Mouse (Mus musculus) liver, adult 2 months (tissue): Measurements from ENCODE around the gene Mark4. TPM values are rescaled to one million over a fixed set of nuclear protein-coding genes. Genes with fewer than 3 reads are reported as not detected.

Experiments used
- DNase-seq: peaks from one replicate; pipeline ENCODE4 v3.0.0-alpha.2; 2011; ENCODE audit warnings: low read depth, low spot score; ENCODE audit errors: extremely low read depth
- H3K27ac ChIP-seq: fragments of 200-500 bp; replicated peaks from 2 replicates; pipeline ENCODE4 v1.5.1; 2012; ENCODE audit warnings: low read depth, mild to moderate bottlenecking, control low read depth, inconsistent platforms, low read length; ENCODE audit not compliant: insufficient read depth
- H3K27me3 ChIP-seq: fragments of 200-500 bp; 2 replicates; pipeline ENCODE4 v1.6.1; 2012; ENCODE audit warnings: mild to moderate bottlenecking, moderate library complexity, low read length, inconsistent platforms; ENCODE audit not compliant: control insufficient read depth, insufficient read depth
- H3K36me3 ChIP-seq: fragments of 200-500 bp; 2 replicates; pipeline ENCODE4 v1.6.1; 2012; ENCODE audit warnings: low read length, inconsistent platforms; ENCODE audit not compliant: control insufficient read depth, insufficient read depth
- H3K4me1 ChIP-seq: fragments of 200-500 bp; 2 replicates; pipeline ENCODE4 v1.6.1; 2011; ENCODE audit warnings: low read length; ENCODE audit not compliant: control insufficient read depth, insufficient read depth
- H3K4me3 ChIP-seq: fragments of 200-500 bp; 2 replicates; pipeline ENCODE4 v1.5.1; 2011; ENCODE audit warnings: low read depth, mild to moderate bottlenecking, control low read depth, low read length, moderate library complexity; ENCODE audit not compliant: insufficient read depth
- H3K79me2 ChIP-seq: fragments of 200-500 bp; 2 replicates; pipeline ENCODE4 v1.6.1; 2012; ENCODE audit warnings: inconsistent platforms, mild to moderate bottlenecking, low read length, moderate library complexity; ENCODE audit not compliant: control insufficient read depth, insufficient read depth
- H3K9ac ChIP-seq: fragments of 200-500 bp; 2 replicates; pipeline ENCODE4 v1.6.1; 2012; ENCODE audit warnings: low read depth, mild to moderate bottlenecking, control low read depth, inconsistent platforms, low read length
- CTCF ChIP-seq: fragments of 200-500 bp; IDR thresholded peaks from 2 replicates; pipeline ENCODE4 v1.5.1; 2011; ENCODE audit warnings: low read depth, low read length, control low read depth
- POLR2A ChIP-seq: fragments of 200-500 bp; IDR thresholded peaks from 2 replicates; pipeline ENCODE4 v1.6.1; 2011; ENCODE audit warnings: low read length, control low read depth; ENCODE audit not compliant: insufficient read depth; ENCODE audit errors: extremely low read depth
- WGBS: fragments of 180-500 bp; shearing (Covaris S2); methylation state at CpG from one replicate; pipeline ENCODE4 v1.1.7; 2018; 5-methylcytosine and 5-hydroxymethylcytosine counted together
- polyA plus RNA-seq: library from polyadenylated mRNA; depleted of rRNA; stranded (reverse); fragments of >200 nt; gene quantifications from 2 replicates; pipeline ENCODE4 v1.2.3, GENCODE M21; 2012
- total RNA-seq: library from RNA; depleted of rRNA; stranded (reverse); fragments of >200 nt; gene quantifications from 2 replicates; pipeline ENCODE4 v1.2.3, GENCODE M21; 2014

Mark4 gene
- total and polyA plus RNA-seq, 2 experiments, result 1.8 to 6.4 TPM

- no peak for DNase-seq
- peaks cover 5% of the 10 kb centered on the region; the same call in 1 of the 2 replicates for H3K27me3 ChIP-seq
- H3K79me2 ChIP-seq, result no peaks in the 10 kb centered on the region
- H3K27ac ChIP-seq, result no peak overlapping the region; the same call in 1 of the 2 replicates
- no peak overlapping the region for H3K4me3 ChIP-seq
- H3K9ac ChIP-seq, result no peak overlapping the region
- no peaks in the 10 kb centered on the region for H3K36me3 ChIP-seq
- TF ChIP-seq POLR2A, result no peak
- no peak for TF ChIP-seq CTCF
- peaks cover 3% of the 10 kb centered on the region for H3K4me1 ChIP-seq
- 48% methylated on average over 14 of the region's 14 CpGs for WGBS
These were observed 19.2 kb upstream of the Mark4 start for GRCm38 (mm10) chr7:19477624-19478384.

- Histone ChIP-seq H3K4me1 (peaks cover 5% of the 10 kb centered on the region), H3K4me3 (no peak overlapping the region), H3K27ac (no peak overlapping the region), H3K36me3 (no peaks in the 10 kb centered on the region), H3K9ac (no peak overlapping the region), H3K27me3 (peaks cover 5% of the 10 kb centered on the region; the same call in 1 of the 2 replicates), H3K79me2 (no peaks in the 10 kb centered on the region)
- no peak for DNase-seq
- TF ChIP-seq POLR2A (no peak), CTCF (peak; percentile 19; the same call in 1 of the 2 replicates)
- 55% methylated on average over 2 of the region's 2 CpGs for WGBS
These were observed 18.5 kb upstream of the Mark4 start for GRCm38 (mm10) chr7:19477084-19477483.

GRCm38 (mm10) chr7:19473875-19474443 is 15.3 kb upstream of the Mark4 start:
- Histone ChIP-seq H3K36me3 (no peaks in the 10 kb centered on the region), H3K4me1 (peaks cover 5% of the 10 kb centered on the region), H3K79me2 (no peaks in the 10 kb centered on the region), H3K9ac (peak overlapping the region; percentile 81), H3K4me3 (peak overlapping the region; percentile 60), H3K27me3 (peaks cover 9% of the 10 kb centered on the region; the same call in 1 of the 2 replicates), H3K27ac (peak overlapping the region; percentile 67)
- WGBS, result 4% methylated on average over 89 of the region's 89 CpGs
- TF ChIP-seq POLR2A, result no peak
- TF ChIP-seq CTCF, result no peak
- DNase-seq, result no peak

- no peak overlapping the region for H3K4me3 ChIP-seq
- DNase-seq, result no peak
- H3K27ac ChIP-seq, result peak overlapping the region; percentile 60
- H3K9ac ChIP-seq, result no peak overlapping the region; the same call in 1 of the 2 replicates
- H3K36me3 ChIP-seq, result no peaks in the 10 kb centered on the region
- TF ChIP-seq CTCF (no peak), POLR2A (no peak)
- peaks cover 5% of the 10 kb centered on the region for H3K4me1 ChIP-seq
- H3K79me2 ChIP-seq, result no peaks in the 10 kb centered on the region
- peaks cover 9% of the 10 kb centered on the region; the same call in 1 of the 2 replicates for H3K27me3 ChIP-seq
- WGBS, result 26% methylated on average over 4 of the region's 4 CpGs
These were observed 13.8 kb upstream of the Mark4 start for GRCm38 (mm10) chr7:19472403-19472802.

- Histone ChIP-seq H3K4me3 (no peak overlapping the region), H3K27me3 (peaks cover 9% of the 10 kb centered on the region; the same call in 1 of the 2 replicates), H3K9ac (no peak overlapping the region), H3K36me3 (no peaks in the 10 kb centered on the region), H3K79me2 (no peaks in the 10 kb centered on the region), H3K27ac (no peak overlapping the region), H3K4me1 (peaks cover 5% of the 10 kb centered on the region)
- DNase-seq, result no peak
- TF ChIP-seq POLR2A (no peak), CTCF (no peak)
- 15% methylated on average over 14 of the region's 14 CpGs for WGBS
These were observed 11.7 kb upstream of the Mark4 start for GRCm38 (mm10) chr7:19470308-19470707.
